Mouse (Mus musculus) liver, embryonic 14.5 days (tissue): Measurements from ENCODE around the gene 2410137M14Rik. TPM values are rescaled to one million over a fixed set of nuclear protein-coding genes. Genes with fewer than 3 reads are reported as not detected.
"Not testable (repeated sequence)": the region's sequence is repeated elsewhere in the genome, so short reads cannot be mapped to it uniquely, and the experiment has no call there.

Experiments used
- ATAC-seq: fragments of 200-750 bp; cut with Nextera tagmentation; 2 replicates; pipeline ENCODE4 v1.8.0; 2017; ENCODE audit warnings: moderate number of reproducible peaks, mild to moderate bottlenecking, moderate library complexity; ENCODE audit not compliant: insufficient read depth
- DNase-seq, 3 experiments: peaks; one replicate each; pipeline ENCODE4 v3.0.0-alpha.2; 2012 to 2013; ENCODE audit warnings: low read depth in 3 of 3, low spot score in 3 of 3
- H3K27ac ChIP-seq: fragments of 300-500 bp; sonication (generic); 2 replicates; pipeline ENCODE4 v1.5.1; 2014; ENCODE audit warnings: moderate library complexity, mild to moderate bottlenecking, control low read depth, inconsistent platforms
- H3K27me3 ChIP-seq: fragments of 300-500 bp; sonication (generic); 2 replicates; pipeline ENCODE4 v1.6.1; 2014; ENCODE audit warnings: mild to moderate bottlenecking, low read length, moderate library complexity; ENCODE audit not compliant: control insufficient read depth, insufficient read depth
- H3K36me3 ChIP-seq: fragments of 300-500 bp; sonication (generic); replicated peaks from 2 replicates; pipeline ENCODE4 v1.6.1; 2014; ENCODE audit warnings: low read depth; ENCODE audit not compliant: control insufficient read depth, insufficient read depth
- H3K4me1 ChIP-seq, 2 experiments: fragments of 200-500 bp in 1 of 2; fragments of 300-500 bp in 1 of 2; sonication (generic) in 1 of 2; replicated peaks; 2 replicates each; pipeline ENCODE4 v1.6.1; 2012 to 2014; ENCODE audit warnings: antibody characterized with exemption in 1 of 2, inconsistent platforms in 1 of 2, low read length in 1 of 2; ENCODE audit not compliant: control insufficient read depth in 2 of 2, insufficient read depth in 2 of 2
- H3K4me2 ChIP-seq: fragments of 300-500 bp; sonication (generic); 2 replicates; pipeline ENCODE4 v1.6.1; 2014; ENCODE audit warnings: low read depth, mild to moderate bottlenecking, control low read depth, moderate library complexity
- H3K4me3 ChIP-seq, 2 experiments: fragments of 200-500 bp in 1 of 2; fragments of 300-500 bp in 1 of 2; sonication (generic) in 1 of 2; 2 replicates each; pipeline ENCODE4 v1.5.1; 2012 to 2014; ENCODE audit warnings: low read depth in 2 of 2, low read length in 2 of 2, mild to moderate bottlenecking in 2 of 2, control low read depth in 1 of 2, inconsistent platforms in 1 of 2, moderate library complexity in 1 of 2; ENCODE audit not compliant: insufficient read depth in 1 of 2
- H3K9ac ChIP-seq: fragments of 300-500 bp; sonication (generic); replicated peaks from 2 replicates; pipeline ENCODE4 v1.6.1; 2014; ENCODE audit warnings: mild to moderate bottlenecking, control low read depth, moderate library complexity
- H3K9me3 ChIP-seq: fragments of 300-500 bp; sonication (generic); 2 replicates; pipeline ENCODE4 v1.6.1; 2016; ENCODE audit warnings: low read length, mixed read lengths; ENCODE audit not compliant: control insufficient read depth
- CTCF ChIP-seq: IDR thresholded peaks from 2 replicates; pipeline ENCODE4 v1.5.1; 2016; ENCODE audit warnings: antibody characterized with exemption, low read depth, control low read depth
- EP300 ChIP-seq: IDR thresholded peaks from 2 replicates; pipeline ENCODE4 v1.6.1; 2016; ENCODE audit warnings: antibody characterized with exemption, low read depth
- WGBS: fragments of 180-500 bp; shearing (Covaris S2); extraction: QIAGEN DNeasy Blood & Tissue Kit; methylation state at CpG from one replicate; pipeline ENCODE4 v1.1.7; 2014; ENCODE audit not compliant: insufficient replicate concordance; 5-methylcytosine and 5-hydroxymethylcytosine counted together
- polyA plus RNA-seq, 2 experiments: library from polyadenylated mRNA; depleted of rRNA in 1 of 2; stranded (reverse) in 1 of 2; unstranded in 1 of 2; fragments of >200 nt; fragmentation: Nextera tagmentation in 1 of 2; extraction: Ambion mirVana in 1 of 2; gene quantifications; 2 replicates each; pipeline versions ENCODE4 v1.2.1 to v1.2.3; 2012 to 2014

The 2410137M14Rik gene
- polyA plus RNA-seq, 2 experiments: not detected

DNA sequence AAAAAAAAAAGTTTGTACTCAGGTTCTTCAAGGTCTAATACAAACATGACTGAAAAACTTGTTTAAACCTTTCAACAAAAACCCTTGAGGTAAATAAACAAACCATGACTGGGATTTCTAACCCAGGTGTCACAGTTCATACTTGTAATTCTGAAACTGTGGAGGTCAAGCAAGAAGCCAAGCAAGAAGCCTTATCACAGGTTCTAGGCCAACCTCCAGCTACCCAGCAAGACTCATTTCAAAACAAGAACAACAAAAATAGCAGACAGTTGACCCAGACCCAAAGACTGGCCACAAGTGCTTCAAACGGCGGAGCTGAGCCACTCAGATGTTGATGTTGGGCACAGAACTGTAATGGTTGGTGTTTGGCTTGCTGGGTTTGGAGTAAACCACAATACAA is 13.5 kb upstream of the 2410137M14Rik start:
- Histone ChIP-seq H3K36me3 (no peaks in the 10 kb centered on the region), H3K27ac (no peak overlapping the region), H3K27me3 (no peaks in the 10 kb centered on the region), H3K9ac (no peak overlapping the region), H3K4me3 (no peak overlapping the region), H3K4me2 (no peak overlapping the region), H3K4me1 (no peaks in the 10 kb centered on the region), H3K9me3 (no peaks in the 10 kb centered on the region)
- TF ChIP-seq EP300: no peak
- no peak for TF ChIP-seq CTCF
- 60% methylated on average over 2 of the region's 2 CpGs for WGBS
- ATAC-seq (no peak), DNase-seq (no peak)

DNA sequence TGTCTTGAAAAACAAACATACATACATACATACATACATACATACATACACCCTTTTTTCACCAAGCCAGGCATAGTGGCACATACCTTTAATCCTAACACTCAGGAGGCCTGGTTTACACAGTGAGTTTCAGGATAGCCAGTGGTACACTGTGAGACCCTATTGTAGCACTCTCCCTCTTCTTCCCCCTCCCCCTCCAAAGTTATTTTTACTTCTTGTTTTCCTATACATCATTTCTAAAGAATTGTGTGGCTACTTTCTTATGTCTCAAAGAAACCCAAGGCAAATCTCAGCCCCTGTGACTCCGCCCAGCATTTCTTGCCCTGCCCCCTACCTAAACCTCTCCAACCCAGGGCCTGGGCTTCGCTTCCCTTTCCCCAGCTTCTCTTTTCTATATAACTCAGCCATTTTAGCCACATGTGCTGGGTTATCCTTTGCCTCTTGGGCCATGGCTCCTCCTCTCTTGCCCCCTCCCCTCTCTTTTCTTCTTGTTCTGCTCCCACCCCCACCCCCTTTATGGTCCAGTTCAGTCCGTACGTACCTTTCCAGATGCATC is 12.8 kb upstream of the 2410137M14Rik start:
- WGBS: 68% methylated on average over 4 of the region's 4 CpGs
- no peaks in the 10 kb centered on the region for H3K36me3 ChIP-seq
- no peak for ATAC-seq

DNA sequence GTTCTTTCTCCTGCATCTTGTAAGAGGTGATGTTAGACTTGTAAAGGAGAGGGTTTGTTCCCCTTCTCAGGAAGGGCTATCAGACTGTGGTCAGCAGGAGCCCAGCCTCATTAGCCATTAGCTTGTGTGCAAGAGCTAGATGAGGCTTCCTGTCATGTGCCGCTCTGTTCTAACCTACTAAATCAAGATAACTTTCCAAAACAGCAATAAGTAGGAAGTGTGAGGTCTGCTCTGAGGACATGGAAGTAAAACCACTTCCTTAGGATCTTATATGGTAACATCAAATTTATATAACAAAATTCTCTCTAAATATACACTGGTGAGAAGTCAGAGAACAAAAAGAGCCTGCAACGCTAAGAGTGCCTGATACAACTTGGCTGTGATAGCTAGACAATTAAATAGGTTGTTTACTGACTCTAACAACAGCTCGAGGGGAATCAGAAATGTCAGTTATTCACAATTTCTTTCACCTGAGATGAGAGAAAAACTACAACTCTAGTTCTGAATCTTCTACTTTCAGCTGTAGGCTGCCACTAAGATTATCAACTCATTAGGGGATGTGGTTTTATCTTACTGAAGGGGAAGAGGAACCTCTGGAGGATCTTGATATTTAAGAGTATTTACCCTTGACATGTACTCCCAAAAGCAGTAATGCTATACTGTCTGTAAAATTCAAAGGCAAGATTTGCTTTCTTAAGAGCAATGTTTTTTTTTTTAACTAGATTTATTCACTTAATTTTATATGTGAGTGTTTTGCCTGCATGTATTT is 11.5 kb upstream of the 2410137M14Rik start:
- Histone ChIP-seq H3K4me3 (no peak overlapping the region), H3K9me3 (no peaks in the 10 kb centered on the region), H3K9ac (no peak overlapping the region), H3K4me2 (no peak overlapping the region), H3K27ac (no peak overlapping the region), H3K4me1 (no peaks in the 10 kb centered on the region), H3K36me3 (no peaks in the 10 kb centered on the region), H3K27me3 (peaks cover 17% of the 10 kb centered on the region)
- ATAC-seq (no peak), DNase-seq (no peak)
- TF ChIP-seq EP300: no peak
- WGBS: 14% methylated on average over 3 of the region's 3 CpGs

More for the DNA sequence above, 12.8 kb upstream of the 2410137M14Rik start:
- TF ChIP-seq EP300 (no peak), CTCF (no peak)
- no peak overlapping the region for H3K9ac ChIP-seq
- H3K9me3 ChIP-seq: no peaks in the 10 kb centered on the region
- H3K4me1 ChIP-seq: no peaks in the 10 kb centered on the region
- no peak overlapping the region for H3K4me3 ChIP-seq
- peaks cover 3% of the 10 kb centered on the region for H3K27me3 ChIP-seq
- no peak overlapping the region for H3K4me2 ChIP-seq
- DNase-seq: no peak
- no peak overlapping the region for H3K27ac ChIP-seq

GRCm38 (mm10) chr17:36990630-36991029 is 9.6 kb upstream of the 2410137M14Rik start:
- H3K9ac ChIP-seq, DNase-seq: not testable (repeated sequence)
- WGBS: 81% methylated on average over 6 of the region's 6 CpGs

DNA sequence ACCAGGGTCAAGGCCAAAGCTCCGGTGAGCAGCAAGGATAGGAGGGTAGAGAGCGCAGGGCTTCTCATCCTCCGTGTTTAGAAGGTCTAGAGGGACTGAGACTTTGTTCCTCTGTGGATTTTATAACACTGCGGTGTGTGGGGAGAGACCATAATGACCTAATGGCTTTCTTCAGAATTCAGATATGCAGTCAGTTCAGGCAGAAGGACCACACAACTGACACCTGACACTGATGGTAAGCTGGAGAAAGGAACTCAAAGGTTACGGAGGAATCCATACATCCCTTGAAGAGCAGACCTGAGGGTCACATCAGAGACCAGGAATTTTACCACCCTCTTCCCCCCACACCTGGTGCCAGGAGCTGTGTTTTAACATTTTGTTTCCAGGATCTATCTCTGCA is 8.4 kb upstream of the 2410137M14Rik start, which contains the start of gene H2-M5:
TSS of gene H2-M5 (minus strand) at position 101 of the 400 bp plus-strand sequence.
- Histone ChIP-seq H3K9ac (no peak within 1 kb of the TSS), H3K27ac (no peak within 1 kb of the TSS), H3K9me3 (no peaks in the 10 kb centered on the region), H3K27me3 (peaks cover 18% of the 10 kb centered on the region), H3K4me3 (no peak within 1 kb of the TSS), H3K4me2 (no peak within 1 kb of the TSS), H3K36me3 (no peaks in the 10 kb centered on the region), H3K4me1 (no peaks in the 10 kb centered on the region)
- ATAC-seq (no peak), DNase-seq (no peak)
- no peak for TF ChIP-seq EP300
- TF ChIP-seq CTCF: no peak
- WGBS: 38% methylated on average over 5 of the region's 5 CpGs

More at GRCm38 (mm10) chr17:36990630-36991029, 9.6 kb upstream of the 2410137M14Rik start:
- H3K4me3 ChIP-seq, H3K4me1 ChIP-seq, H3K36me3 ChIP-seq, ATAC-seq, H3K4me2 ChIP-seq, H3K9me3 ChIP-seq, H3K27ac ChIP-seq: not testable (repeated sequence)
- peaks cover 18% of the 10 kb centered on the region for H3K27me3 ChIP-seq
